Mouse (Mus musculus): ENCODE results near the gene Ms4a2. TPM values are rescaled to one million over a fixed set of nuclear protein-coding genes. Genes with fewer than 3 reads are reported as not detected.

Gene Ms4a2
- polyA plus RNA-seq, 1 experiment = not detected

DNA sequence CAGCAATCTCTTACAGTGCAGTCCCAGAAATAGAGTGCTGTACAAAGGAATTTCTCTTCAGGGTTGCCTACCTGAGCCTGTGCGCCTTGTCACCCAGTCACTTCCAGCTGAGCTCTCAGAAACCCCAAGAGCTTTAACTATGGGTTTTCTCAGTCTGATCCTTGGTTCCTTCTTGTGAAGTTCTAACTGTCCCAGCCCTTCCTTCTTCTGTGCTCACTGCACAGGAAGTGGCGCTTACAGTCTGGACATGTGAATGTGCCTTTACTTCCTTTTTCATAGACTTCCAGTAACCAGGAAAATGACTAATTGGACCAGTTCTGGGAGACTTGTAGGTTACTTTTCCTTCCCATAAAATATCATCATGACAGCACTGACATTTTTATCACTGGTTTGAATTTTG lies 18.9 kb downstream of the Ms4a2 start, which contains the start of gene Ms4a6d:
Gene Ms4a6d, minus strand, starts transcription at position 247 of the 400 bp plus-strand sequence.
- H3K4me1 ChIP-seq (ENCODE audit: control insufficient read depth, insufficient read depth, low read length) = no peaks in the 10 kb centered on the region
- no peak within 1 kb of the TSS for H3K27ac ChIP-seq (ENCODE audit: insufficient read depth, low read depth, low read length)
- H3K4me3 ChIP-seq (ENCODE audit: insufficient read depth, low read depth, low read length) = no peak within 1 kb of the TSS
- TF ChIP-seq CTCF (IDR thresholded peaks at IDR 0.05; ENCODE audit: insufficient read depth, low read depth, low read length) (no peak), POLR2A (IDR thresholded peaks at IDR 0.05; ENCODE audit: insufficient read depth, low read depth, low read length) (no peak)
- 87% methylated on average over 2 of the region's 2 CpGs for WGBS

GRCm38 (mm10) chr19:11602026-11602425 lies 21.5 kb downstream of the Ms4a2 start:
- TF ChIP-seq POLR2A (IDR thresholded peaks at IDR 0.05; ENCODE audit: insufficient read depth, low read depth, low read length) (no peak), CTCF (IDR thresholded peaks at IDR 0.05; ENCODE audit: insufficient read depth, low read depth, low read length) (no peak)
- H3K27ac ChIP-seq (ENCODE audit: insufficient read depth, low read depth, low read length) = no peak overlapping the region
- 87% methylated on average over 2 of the region's 2 CpGs for WGBS
- no peak overlapping the region for H3K4me3 ChIP-seq (ENCODE audit: insufficient read depth, low read depth, low read length)
- no peaks in the 10 kb centered on the region for H3K4me1 ChIP-seq (ENCODE audit: control insufficient read depth, insufficient read depth, low read length)

DNA sequence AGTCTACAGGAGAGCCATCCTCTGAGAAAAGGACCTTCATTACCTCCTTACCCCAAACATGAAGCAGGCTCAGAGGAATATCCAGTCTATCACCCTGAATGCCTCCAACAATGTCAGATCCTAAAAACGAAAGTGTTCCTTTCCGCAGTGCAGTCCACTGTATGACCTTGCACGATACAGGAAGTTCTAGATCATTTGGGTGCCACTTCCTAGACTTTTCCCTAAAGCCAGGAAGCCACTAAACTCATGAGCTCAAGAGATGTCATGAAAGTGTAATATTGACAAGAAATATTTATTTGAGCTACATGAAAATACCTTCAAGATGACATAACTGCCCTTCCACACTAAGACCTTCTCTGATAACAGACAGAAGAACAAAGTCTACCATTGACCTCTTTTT lies 22.2 kb downstream of the Ms4a2 start:
- WGBS = 88% methylated on average over 3 of the region's 3 CpGs
- no peak for TF ChIP-seq POLR2A (IDR thresholded peaks at IDR 0.05; ENCODE audit: insufficient read depth, low read depth, low read length)
- no peak for TF ChIP-seq CTCF (IDR thresholded peaks at IDR 0.05; ENCODE audit: insufficient read depth, low read depth, low read length)
- Histone ChIP-seq H3K27ac (ENCODE audit: insufficient read depth, low read depth, low read length) (no peak overlapping the region), H3K4me3 (ENCODE audit: insufficient read depth, low read depth, low read length) (no peak overlapping the region), H3K4me1 (ENCODE audit: control insufficient read depth, insufficient read depth, low read length) (no peaks in the 10 kb centered on the region)

GRCm38 (mm10) chr19:11589891-11590449 lies 33.5 kb downstream of the Ms4a2 start:
- H3K4me3 ChIP-seq (ENCODE audit: insufficient read depth, low read depth, low read length) = no peak overlapping the region
- 70% methylated on average over 2 of the region's 2 CpGs for WGBS
- no peaks in the 10 kb centered on the region for H3K4me1 ChIP-seq (ENCODE audit: control insufficient read depth, insufficient read depth, low read length)
- TF ChIP-seq CTCF (IDR thresholded peaks at IDR 0.05; ENCODE audit: insufficient read depth, low read depth, low read length) = no peak
- no peak for TF ChIP-seq POLR2A (IDR thresholded peaks at IDR 0.05; ENCODE audit: insufficient read depth, low read depth, low read length)
- H3K27ac ChIP-seq (ENCODE audit: insufficient read depth, low read depth, low read length) = no peak overlapping the region

- WGBS = 61% methylated on average over 4 of the region's 4 CpGs
- H3K4me3 ChIP-seq (ENCODE audit: insufficient read depth, low read depth, low read length) = no peak overlapping the region
- H3K27ac ChIP-seq (ENCODE audit: insufficient read depth, low read depth, low read length) = no peak overlapping the region
- no peaks in the 10 kb centered on the region for H3K4me1 ChIP-seq (ENCODE audit: control insufficient read depth, insufficient read depth, low read length)
- TF ChIP-seq CTCF (IDR thresholded peaks at IDR 0.05; ENCODE audit: insufficient read depth, low read depth, low read length) = no peak
- TF ChIP-seq POLR2A (IDR thresholded peaks at IDR 0.05; ENCODE audit: insufficient read depth, low read depth, low read length) = no peak
Observed at GRCm38 (mm10) chr19:11589205-11589604, 34.3 kb downstream of the Ms4a2 start.

DNA sequence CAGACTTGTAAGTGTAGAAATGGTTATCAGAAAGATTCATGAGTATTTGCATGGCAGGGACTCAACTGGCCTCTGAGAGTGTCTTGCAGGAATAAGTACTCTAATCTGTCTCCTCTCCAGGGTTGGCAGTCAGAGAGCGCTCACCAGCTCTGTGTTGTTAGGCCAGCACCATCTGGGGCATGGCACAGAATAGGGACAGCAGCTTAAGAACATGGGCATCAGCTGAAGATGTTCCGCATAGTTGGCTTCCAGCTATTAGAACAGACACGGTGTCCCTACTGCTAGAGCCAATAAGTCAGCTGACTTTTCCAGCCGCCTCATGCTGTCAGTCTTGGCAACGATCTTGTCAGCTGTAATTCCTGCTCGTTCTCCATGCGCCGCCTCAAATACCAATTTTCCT lies 48.6 kb downstream of the Ms4a2 start:
- TF ChIP-seq CTCF (IDR thresholded peaks at IDR 0.05; ENCODE audit: insufficient read depth, low read depth, low read length) (no peak), POLR2A (IDR thresholded peaks at IDR 0.05; ENCODE audit: insufficient read depth, low read depth, low read length) (no peak)
- H3K27ac ChIP-seq (ENCODE audit: insufficient read depth, low read depth, low read length) = no peak overlapping the region
- 89% methylated on average over 8 of the region's 8 CpGs for WGBS

More for the DNA sequence above, 48.6 kb downstream of the Ms4a2 start:
- no peak overlapping the region for H3K4me3 ChIP-seq (ENCODE audit: insufficient read depth, low read depth, low read length)
- no peaks in the 10 kb centered on the region for H3K4me1 ChIP-seq (ENCODE audit: control insufficient read depth, insufficient read depth, low read length)

Other genes starting within 250 kb of the Ms4a2 start
- gene Ms4a4a, start 248.2 kb downstream of the Ms4a2 start, polyA plus RNA-seq (2012; ENCODE audit: insufficient read depth, insufficient read length, low replicate concordance, missing spikeins) = not detected in 2 replicates
- gene Ms4a4c, start 218.9 kb downstream of the Ms4a2 start, polyA plus RNA-seq (2012; ENCODE audit: insufficient read depth, insufficient read length, low replicate concordance, missing spikeins) = not detected in 2 replicates
- gene Ms4a4b, start 180.2 kb downstream of the Ms4a2 start, polyA plus RNA-seq (2012; ENCODE audit: insufficient read depth, insufficient read length, low replicate concordance, missing spikeins) = not detected in 2 replicates
- gene Ms4a6c, start 154.4 kb downstream of the Ms4a2 start, polyA plus RNA-seq (2012; ENCODE audit: insufficient read depth, insufficient read length, low replicate concordance, missing spikeins) = not detected in 2 replicates
- gene Gm8369, start 137.8 kb downstream of the Ms4a2 start, polyA plus RNA-seq (2012; ENCODE audit: insufficient read depth, insufficient read length, low replicate concordance, missing spikeins) = not detected in 2 replicates
- not detected in 2 replicates for gene Ms4a6b, start 107.2 kb downstream of the Ms4a2 start, polyA plus RNA-seq (2012; ENCODE audit: insufficient read depth, insufficient read length, low replicate concordance, missing spikeins)
- not detected in 2 replicates for gene Ms4a4d, start 86.9 kb downstream of the Ms4a2 start, polyA plus RNA-seq (2012; ENCODE audit: insufficient read depth, insufficient read length, low replicate concordance, missing spikeins)
- not detected in 2 replicates for gene Ms4a6d, start 18.9 kb downstream of the Ms4a2 start, polyA plus RNA-seq (2012; ENCODE audit: insufficient read depth, insufficient read length, low replicate concordance, missing spikeins)
- gene Ms4a3, start 17.1 kb upstream of the Ms4a2 start, polyA plus RNA-seq (2012; ENCODE audit: insufficient read depth, insufficient read length, low replicate concordance, missing spikeins) = not detected in 2 replicates
- gene Oosp2, start 36.8 kb upstream of the Ms4a2 start, polyA plus RNA-seq (2012; ENCODE audit: insufficient read depth, insufficient read length, low replicate concordance, missing spikeins) = not detected in 2 replicates
- gene Oosp1, start 67.4 kb upstream of the Ms4a2 start, polyA plus RNA-seq (2012; ENCODE audit: insufficient read depth, insufficient read length, low replicate concordance, missing spikeins) = not detected in 2 replicates
- gene Oosp3, start 73.3 kb upstream of the Ms4a2 start, polyA plus RNA-seq (2012; ENCODE audit: insufficient read depth, insufficient read length, low replicate concordance, missing spikeins) = not detected in 2 replicates
- gene Gif, start 123.8 kb upstream of the Ms4a2 start, polyA plus RNA-seq (2012; ENCODE audit: insufficient read depth, insufficient read length, low replicate concordance, missing spikeins) = not detected in 2 replicates
- gene Mrpl16, start 146.7 kb upstream of the Ms4a2 start, polyA plus RNA-seq (2012; ENCODE audit: insufficient read depth, insufficient read length, low replicate concordance, missing spikeins) = not detected in 2 replicates
- not detected in 2 replicates for gene Stx3, start 195.7 kb upstream of the Ms4a2 start, polyA plus RNA-seq (2012; ENCODE audit: insufficient read depth, insufficient read length, low replicate concordance, missing spikeins)
- gene Olfr1417, start 215.5 kb upstream of the Ms4a2 start, polyA plus RNA-seq (2012; ENCODE audit: insufficient read depth, insufficient read length, low replicate concordance, missing spikeins) = not detected in 2 replicates
- gene Olfr1418, start 237.3 kb upstream of the Ms4a2 start, polyA plus RNA-seq (2012; ENCODE audit: insufficient read depth, insufficient read length, low replicate concordance, missing spikeins) = not detected in 2 replicates